Mouse (Mus musculus) embryo, embryonic 9.5 days (tissue): ENCODE data around the gene Ercc6.
A peak's percentile ranks its signal among the peaks of the same experiment; 100 is the strongest.

Experiments used
- DNase-seq: peaks from one replicate; pipeline ENCODE4 v3.0.0-alpha.2; 2017; ENCODE audit errors: extremely low spot score

Ercc6 gene

DNA sequence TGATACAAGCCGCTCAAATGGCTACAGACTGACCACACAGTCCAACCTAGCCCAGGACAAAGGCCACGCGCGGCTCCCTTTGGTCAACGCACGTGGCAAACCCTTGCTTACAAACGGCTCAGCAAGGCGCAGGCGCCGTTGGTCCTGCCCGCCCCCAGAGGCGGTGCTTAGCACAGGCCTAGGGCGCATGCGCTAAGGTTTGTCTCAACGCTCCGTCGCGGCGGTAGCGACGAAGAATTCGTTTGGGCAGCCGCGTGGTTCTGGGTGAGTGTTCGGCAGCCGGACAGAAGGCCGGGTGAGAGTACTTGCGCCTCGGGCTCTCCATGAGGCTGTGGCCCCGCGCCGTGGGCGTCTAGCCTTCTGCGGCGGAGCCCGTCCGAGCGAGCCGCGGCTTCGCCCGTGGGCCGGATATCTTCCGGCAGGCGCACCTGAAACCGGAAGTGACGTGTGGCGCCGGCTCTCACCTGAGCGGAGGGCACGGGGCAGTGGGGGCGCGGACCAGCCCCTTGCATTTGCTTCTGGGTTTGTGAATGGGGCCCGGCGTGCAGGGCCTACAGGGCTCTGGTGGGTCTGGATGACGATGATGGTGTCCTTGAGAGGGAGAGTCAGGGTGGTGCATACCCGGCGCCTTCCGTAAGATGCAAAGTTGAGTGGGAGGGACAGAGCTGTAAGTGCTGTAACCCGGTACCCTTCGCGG lies at the start of gene Ercc6:
Ercc6 (plus strand) TSS at position 186 of the 697 bp plus-strand sequence.
- DNase-seq = peak; percentile 94

DNA sequence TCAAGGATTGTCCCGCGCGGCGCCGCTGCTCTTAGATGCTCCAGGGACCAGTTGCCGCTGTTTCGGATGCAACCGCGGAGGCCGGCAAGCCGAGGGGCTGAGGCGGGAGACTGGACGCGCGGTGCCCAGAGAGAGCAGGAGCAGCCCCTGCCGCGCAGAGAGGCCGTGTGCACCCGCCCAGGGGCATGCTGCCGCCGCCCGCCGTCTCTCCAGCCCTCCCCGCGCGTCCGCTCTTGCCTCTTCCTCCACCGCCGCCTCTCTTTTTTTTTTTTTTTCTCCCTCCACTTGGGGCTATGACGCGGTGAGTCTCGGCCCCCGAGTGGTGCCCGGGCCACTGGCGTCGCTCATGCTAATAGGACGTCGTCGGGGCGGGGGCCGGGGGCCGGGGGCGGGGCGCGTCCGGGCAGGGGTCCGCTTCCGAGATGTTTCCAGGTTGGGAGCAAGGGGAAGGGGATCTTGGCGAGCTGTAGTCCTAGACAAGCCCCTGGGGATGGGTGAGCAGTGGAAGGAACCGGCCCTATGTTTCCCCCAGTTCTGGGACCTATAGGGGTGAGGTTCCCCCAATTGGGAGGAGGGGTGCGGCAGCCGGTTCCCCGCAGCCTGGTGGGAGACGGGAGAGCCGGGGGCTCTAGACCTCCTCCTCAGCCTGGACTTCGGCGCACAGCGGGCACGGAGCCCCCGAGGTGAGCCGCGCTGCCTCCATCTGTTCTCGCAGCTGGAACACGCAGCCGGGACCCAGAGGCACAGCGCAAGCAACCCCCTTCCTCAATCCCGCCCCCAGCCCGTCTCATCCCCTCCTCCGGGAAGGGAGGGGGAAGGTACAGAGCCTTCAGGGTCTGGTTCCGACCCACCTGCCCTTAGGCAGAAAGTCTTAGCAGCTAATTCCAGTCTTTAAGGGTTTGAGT lies 48.5 kb upstream of the Ercc6 start, which contains the start of gene Slc18a3:
Slc18a3 (minus strand) TSS at position 250 of the 905 bp plus-strand sequence.
- peak; percentile 21 for DNase-seq

DNA sequence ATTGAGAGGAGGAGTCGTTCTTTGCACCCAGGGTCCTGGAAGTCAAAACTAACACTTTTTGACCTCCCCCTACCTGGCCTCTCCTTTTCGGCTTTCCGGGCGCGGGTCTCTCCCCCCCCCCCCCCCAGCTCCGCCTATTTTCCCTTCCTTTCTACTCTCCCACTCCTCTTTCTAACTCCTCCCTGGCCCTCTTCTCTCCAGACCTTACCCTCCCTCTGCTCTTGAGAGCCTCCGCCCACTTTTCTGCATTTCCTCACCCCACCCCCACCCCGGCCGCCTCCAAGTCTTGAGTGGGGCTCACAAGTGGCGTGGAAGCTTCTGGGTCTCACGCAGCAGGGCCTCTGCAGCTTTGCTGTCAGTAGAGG lies 47.8 kb upstream of the Ercc6 start:
- no peak for DNase-seq

DNA sequence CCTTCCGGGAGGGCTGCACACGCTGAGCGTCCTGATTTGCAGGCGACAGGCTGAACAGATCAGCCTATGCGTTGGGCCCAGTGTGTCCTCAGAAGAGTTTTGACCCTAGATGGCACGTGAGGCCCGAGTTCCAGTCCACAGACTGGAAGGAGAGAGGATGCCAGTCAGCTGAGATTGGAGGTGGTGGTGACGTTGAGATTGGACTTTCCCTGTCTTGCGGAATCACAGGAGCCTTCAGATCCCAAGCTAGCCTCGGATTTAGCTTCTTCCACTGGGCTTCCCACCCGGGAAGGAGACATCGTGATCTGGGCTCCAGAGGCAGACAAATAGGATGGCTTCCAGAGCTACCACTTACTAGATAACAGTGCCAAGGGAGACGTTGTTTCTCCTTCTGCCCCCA lies 47.4 kb upstream of the Ercc6 start, which contains the start of gene Chat:
Chat (minus strand) TSS at position 101 of the 400 bp plus-strand sequence.
- no peak for DNase-seq

DNA sequence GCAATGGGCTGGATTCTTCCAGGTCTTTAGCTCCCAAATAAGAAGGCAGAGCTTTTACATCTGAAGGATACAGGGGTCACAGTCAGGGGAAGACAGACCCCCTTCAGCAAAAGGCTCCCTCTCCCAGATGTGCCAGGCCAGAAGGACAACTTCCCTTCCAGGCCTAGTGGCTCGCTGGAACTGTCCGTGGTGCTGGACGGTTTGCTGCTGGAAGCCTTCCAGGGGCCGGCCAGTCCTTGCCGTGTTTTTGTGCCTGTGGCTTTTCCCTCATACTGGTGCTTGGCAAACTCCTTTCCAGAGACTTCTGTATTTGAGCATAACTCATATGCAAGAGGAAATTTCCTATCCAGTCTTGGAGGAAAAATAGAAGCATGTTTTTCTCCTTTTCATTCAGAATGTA lies 45.7 kb upstream of the Ercc6 start:
- DNase-seq = peak; percentile 53

DNA sequence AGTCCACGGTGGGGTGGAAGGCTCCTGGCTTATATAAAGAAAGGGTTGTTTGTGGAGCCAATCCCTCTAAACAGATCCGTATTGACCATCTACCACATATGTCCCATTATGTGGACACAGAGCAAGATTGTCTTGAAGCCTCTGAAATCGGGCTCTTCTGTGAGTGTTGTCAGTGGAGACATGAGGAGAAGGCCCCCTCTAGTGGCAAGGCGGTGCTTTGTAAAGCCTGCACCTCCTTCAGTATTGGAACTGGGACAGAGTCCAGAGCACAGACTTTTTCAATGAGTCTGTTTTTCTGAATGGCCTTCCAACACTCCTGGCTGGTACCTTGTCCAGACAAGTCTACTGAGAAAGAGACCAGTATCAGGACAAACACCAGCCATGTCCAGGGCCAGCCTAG lies 40.3 kb upstream of the Ercc6 start:
- peak; percentile 42 for DNase-seq

DNA sequence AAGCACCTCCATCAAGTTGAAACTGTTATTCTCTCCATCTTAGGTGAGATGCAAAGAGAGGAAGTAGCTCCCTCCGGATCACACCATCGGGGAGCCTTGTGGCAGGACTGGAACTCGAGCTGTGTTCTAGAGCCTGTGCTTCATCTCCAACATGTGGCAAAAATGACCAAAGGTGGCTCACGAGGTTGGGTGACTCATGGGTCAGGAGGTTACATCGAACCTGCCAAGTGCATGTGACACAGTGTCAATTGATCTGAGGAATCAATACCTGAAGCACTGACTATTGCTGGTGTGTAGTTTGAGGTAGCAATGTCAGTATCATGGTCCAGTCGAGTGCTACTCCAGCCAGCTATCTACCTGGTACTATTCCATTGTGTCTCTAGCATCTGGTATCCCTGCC lies 36.8 kb upstream of the Ercc6 start:
- DNase-seq = no peak

DNA sequence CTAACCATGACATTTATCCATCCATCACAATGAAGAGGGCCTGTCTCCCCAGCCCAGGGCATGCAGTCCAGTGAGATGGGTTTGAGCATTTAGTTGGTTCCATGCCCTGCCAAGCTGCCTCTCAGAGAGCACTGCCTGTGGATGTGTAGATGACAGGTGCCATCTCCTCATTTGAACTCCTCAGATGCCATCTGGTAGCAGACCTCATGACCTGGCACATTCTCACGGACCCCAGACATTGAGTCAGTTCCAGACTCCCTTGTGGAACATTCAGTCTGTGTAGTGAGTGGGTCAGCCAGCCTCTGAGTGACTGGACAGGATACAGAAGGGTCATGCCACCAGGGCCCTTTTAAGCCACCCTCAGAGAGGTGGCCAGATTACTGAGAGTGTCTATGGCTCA lies 35.7 kb upstream of the Ercc6 start:
- DNase-seq = no peak

DNA sequence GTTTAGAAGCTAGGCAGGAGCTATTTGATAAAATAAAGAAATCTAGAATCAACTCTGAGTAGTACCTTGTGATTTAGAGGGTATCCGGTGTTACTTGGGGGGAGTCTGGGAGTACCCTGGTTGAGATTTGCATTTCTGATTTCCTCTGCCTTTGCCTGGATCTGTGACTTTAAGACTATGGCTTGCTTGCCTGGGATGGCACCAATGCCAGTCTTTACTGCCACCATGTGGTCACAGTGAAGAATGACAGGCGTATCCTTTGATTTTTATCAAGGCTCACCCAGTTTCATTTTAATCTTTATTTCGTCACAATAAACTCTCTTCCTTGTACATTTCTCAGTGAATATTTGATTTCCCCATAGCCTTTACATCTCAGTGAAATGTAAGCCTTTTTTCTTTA lies 31.3 kb upstream of the Ercc6 start:
- DNase-seq = peak; percentile 28

DNA sequence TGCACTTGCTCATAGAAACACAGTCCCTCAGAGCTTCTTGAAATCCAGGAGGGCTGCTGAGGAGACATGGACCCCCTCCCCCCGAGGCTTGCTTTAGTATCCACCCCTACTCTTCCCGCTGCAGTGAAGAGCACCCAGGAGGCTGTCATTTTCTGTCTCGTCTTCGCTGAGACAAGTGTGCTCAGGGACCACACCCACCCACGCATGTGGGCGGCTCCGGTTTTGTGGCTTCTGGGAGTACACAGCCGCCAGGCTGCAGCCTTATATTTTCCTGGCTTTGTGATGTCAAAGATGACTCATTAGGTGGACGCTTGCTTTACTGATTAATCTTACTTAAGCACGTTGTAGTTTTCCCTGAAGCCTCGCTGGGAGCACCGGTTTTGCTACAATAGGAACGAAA lies 20.8 kb upstream of the Ercc6 start:
- no peak for DNase-seq

DNA sequence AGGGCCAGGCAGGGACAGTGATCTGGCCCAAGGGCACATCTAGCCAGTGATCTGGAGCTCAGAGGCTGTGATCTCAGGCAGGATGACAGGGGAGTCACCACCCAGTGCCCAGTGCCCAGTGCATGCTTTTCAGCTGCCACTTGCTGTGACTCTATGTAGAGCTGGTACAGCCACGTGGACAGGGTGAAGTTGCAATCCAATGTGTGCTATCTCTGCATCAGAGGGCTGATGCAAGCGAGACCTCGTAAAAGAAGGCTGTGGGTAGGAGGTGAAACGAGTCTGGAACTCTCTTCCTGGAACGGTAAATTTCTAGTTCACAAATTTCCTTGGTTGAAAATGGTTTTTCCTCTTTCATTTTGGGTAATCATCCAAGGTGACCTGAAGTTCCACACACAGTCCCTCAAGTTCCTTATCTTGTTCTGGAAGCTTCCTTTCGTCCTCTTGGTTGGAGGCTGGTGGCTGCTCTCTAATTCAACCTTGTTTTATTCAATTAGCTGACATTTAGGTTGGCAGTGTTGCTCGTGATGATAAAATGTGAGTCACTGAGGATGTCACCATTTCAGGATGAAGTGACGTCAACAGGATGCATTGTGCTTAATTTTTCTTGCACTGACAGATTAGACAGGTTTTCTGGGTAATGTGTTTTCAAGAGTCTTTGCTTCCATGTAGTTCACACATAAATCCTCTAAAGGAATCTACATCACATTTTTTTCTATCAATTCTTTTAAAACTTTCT lies 17.0 kb upstream of the Ercc6 start:
- no peak for DNase-seq

DNA sequence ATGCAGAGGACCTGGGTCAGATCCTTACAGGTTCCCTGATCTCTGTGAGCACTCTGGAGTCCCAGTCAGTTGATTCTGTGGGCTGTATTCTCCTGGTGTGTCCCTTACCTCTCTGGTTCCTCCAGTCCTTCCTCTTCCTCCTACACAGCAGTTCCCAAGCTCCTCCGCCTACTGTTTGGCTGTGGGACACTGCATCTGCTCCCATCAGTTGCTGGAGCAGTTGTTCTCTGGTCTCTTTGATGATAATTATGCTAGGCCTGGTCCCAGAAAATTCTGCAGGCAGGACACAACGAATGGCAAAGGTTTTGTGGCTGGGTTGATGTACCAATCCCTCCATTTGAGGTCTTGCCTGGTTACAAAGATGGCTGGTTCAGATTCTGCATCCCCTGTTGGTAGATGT lies 12.0 kb upstream of the Ercc6 start:
- DNase-seq = no peak

DNA sequence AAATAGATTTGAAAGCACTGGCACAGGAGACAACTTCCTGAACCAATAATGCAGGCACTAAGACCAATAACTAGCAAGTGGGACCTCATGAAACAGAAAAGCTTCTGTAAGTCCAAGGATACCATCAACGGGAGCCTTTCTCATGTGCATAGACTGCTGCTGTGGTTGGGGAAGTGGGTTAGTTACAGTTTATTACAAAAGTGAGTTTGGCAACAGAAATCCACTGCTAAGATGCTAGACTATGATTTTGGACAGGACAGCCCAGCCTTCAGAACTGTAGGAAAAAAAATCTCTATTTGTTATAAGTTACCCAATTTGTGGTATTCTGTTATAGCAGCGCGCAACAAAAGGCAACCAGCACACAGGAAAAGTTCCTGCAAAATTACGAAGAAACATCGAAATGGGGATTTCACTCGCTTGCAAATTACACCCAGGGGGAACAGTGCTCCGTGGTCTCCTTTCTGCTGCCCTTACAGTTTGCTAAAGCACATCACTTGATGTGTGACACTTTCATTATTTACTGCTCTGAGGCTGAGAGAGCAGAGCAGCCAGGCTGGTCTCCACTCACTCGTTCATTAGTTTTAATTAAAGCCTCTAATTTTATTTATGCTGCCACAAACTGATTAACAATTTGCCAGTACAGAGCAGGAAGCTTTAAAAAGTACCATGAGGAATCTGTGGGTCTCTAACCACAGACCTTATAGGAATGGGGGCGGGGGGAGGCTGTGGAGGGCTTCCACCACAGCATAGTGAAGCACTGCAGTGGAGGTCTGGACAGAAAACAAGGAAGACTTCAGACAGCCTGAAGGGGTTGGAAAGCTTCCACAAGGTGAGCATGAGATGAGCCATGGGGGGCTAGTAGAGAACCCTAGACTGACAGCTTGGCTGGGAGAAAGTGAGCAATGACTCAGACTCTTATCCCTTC lies 10.3 kb upstream of the Ercc6 start:
- no peak for DNase-seq

DNA sequence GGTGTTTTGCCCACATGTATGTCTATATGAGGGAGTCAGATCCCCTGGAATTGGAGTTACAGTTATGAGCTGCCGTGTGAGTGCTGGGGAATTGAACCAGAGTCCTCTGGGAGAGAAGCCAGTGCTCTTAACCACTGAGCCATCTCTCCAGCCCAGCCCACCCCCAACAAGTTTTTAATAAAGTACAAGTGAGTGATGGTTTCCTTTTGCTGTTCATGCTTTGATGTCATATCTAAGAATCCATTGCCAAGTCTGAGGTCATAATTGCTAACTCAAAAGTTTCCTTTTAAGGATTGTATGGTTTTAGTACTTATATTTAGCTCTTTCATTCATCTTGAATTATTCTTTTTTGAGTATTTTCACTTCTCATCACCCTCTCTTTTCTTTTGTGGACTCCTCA lies 9.4 kb upstream of the Ercc6 start:
- DNase-seq = no peak

DNA sequence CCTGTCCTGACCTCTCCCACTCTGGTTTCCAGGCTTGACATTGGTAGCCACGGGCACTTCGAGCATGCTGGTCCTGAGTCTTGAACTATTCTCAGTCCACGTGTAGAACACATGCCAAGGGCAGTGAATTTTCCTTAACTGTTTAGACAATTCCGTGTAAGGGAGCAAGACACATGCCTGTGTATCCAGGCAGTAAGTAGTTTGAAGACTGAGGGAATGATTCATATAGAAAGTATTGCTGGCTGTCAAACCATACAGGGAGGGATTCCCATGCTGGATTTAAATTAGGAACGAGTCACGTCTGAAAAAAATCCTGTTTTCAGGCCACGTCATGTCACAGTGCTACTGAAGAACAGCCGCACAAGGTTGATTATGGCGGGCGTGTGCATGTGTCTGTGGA lies 7.0 kb upstream of the Ercc6 start:
- no peak for DNase-seq

DNA sequence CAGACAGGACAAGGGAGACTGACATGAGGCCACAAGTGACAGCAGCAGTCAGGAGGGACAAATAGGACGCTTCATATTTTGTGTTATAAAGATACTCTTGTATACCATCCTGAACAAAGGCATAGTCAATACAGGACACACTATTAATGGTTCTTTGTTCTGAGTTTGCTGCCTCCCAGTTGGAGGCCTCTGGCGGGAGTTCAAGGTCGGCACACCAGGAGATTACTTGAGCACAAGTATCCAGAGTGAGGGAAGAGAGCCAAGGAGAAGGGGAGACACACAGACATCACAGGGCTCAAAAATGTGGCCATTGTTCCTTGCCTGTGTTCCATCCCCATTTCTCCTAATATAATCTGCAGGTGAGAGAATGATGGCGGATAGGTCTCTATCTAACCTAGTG lies 6.1 kb upstream of the Ercc6 start:
- no peak for DNase-seq

DNA sequence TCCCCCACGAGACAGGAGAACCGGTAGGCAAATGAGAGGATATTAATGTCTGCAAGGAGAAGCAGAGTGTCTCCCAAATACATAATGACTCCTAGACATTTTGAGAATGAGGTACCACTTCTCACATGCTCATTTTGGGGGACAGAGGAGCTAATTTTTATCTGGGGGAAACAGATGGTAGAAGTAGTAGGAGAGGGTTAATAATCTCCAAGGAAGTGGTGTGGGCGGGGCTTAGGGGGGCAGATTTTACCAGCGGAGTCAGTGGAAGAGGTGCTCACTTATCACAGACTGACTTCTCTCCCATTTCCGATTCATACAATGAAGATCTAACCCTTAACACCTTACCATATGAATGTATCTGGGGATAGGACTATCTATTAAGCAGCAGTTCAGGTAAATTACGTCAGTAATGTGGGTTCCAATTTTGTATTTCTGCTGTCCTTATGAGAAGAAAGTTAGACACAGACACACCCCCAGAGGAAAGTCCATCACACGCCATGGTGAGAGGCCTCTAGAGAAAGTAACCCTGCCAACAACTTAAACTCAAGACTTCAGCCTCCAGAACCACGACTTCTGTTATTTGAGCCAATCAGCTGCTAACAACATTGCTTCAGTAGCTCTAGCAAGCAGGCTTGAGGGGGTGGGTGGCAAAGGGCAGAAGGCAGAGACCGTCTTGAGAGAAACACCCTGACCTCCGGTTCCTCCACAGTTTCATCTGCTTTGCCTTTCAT lies 5.1 kb upstream of the Ercc6 start:
- DNase-seq = no peak

DNA sequence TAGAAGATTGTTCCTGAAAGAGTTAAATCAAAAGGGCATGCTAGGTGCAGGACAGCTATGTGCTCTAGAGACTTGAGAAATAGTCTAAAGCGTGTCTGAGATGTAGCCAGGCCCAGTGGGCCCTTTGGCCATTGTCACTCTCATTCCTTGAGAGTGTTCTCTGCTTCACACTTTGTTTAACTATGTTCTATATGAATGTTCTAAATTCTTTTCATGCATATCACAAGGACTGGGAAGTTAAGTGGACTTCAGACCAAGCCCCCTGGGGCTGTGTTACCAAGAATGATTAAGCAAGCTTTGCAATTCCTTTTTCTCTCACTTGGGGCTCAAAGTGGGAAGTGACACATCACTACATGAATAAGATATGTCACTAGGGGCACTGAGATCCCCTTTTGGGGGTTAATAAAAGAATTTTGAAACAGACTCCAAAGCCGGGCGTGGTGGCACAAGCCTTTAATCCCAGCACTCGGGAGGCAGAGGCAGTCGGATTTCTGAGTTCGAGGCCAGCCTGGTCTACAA lies 3.8 kb upstream of the Ercc6 start:
- no peak for DNase-seq

DNA sequence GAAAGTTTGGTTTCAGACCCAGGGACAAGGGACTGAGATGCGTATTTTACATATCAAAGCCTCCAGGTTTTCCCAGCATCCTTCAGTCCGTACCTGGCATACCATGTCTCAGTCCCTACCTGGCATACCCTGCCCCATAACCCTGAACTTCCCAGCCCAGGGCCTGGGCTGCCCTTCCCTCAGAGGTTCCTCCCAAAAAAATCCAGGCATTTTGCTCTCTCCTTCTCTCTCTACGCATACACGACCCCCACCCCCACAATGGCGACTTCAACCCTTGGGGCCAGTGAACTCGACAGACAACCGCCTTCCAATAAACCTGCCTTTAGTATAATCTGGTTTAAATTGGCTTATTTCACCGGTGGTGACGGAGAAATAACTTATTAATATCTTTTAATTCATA lies 409 bp upstream of the Ercc6 start:
- DNase-seq = no peak

DNA sequence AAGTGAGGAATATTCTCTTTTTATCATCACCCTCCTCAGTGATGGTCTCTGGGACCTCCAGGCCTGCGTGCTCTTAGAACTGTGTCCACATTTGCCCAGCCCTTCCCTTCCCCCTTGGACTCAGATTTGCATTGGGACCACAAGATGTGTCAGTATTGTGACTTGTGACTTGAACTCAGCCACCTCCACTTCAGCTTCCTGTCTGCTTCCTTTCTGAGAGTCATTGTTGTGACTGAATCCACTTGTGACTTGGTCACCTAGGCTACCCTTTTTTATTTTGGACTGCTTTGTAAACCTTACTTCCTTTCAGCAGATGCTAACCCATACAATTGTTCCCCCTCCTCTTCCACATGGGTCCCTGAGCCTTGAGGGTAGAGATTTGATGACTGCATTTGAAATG lies 2.8 kb downstream of the Ercc6 start:
- DNase-seq = no peak
